Mouse (Mus musculus) gastrocnemius, postnatal 25 days (tissue): ENCODE data around the gene Glrx5. TPM values are rescaled to one million over a fixed set of nuclear protein-coding genes. Genes with fewer than 3 reads are reported as not detected.

Experiments used
- DNase-seq: peaks from one replicate; pipeline ENCODE4 v3.0.0; 2022
- total RNA-seq, 2 experiments: library from RNA; stranded (reverse); gene quantifications; 1 replicate in 1 of 2; 2 replicates in 1 of 2; pipeline ENCODE4 v1.2.3; 2021

Glrx5 gene
- total RNA-seq, 2 experiments from 2014 or later, result 63.5 to 64.9 TPM

- no peak for DNase-seq
Measured at GRCm38 (mm10) chr12:105031081-105032058, 1.1 kb upstream of the Glrx5 start.

- DNase-seq, result no peak
Measured at GRCm38 (mm10) chr12:105032832-105033775, 616 bp downstream of the Glrx5 start.

- DNase-seq, result no peak
Measured at GRCm38 (mm10) chr12:105034130-105034769, 1.8 kb downstream of the Glrx5 start.

DNA sequence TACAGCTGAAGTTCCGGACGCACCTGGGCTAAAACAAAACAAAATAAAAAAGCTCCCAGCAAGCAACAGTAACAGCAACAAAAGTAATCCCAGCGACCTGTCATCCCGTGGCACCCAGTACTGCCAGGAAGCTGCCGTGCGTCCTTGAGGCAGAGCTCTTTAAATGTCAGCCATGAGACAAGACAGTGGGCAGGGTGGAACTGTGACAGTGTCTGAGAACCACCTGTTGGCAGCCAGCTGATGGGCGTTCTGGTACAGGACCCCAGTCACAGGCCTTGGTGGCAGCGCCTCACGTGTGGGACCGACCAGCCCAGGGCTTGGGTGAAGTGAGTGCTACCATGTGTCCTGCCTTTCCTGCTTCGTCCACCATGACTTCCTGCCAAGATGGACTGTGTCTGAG is 5.7 kb downstream of the Glrx5 start:
- DNase-seq, result no peak

- DNase-seq, result no peak
Measured at GRCm38 (mm10) chr12:105038918-105039317, 6.4 kb downstream of the Glrx5 start.

DNA sequence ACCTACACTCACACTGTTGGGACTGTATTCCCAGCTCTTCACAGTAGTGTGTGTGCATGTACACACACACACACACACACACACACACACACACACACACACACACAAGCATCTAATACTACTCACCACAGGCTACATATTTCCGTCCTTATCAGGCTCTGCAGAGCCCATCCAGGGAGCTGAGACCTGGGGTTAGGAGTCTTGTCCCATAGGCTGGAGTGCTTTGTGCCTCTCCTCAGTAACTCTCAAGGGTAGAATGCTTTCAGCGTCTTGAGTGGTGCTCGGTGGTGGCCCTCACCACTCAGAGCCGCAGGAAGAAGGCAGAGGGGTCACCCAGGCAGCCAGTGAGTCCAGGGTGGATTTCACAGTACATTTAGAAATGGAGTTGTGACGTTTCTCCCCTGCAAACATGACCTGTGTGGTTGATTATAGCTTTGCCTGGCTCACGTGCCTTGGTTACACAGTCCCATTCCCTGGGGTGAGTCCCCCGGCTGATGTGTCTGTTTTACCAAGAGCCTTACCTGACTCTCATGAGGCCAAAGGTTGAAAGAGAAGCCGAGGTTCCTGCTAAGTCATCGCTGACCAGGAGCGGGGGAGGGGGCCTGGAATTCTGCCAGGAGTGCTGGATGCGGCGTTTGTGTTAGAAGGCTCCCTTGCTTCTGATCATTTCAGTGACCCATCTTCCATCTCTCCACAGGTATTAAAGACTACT is 7.2 kb downstream of the Glrx5 start:
- no peak for DNase-seq

DNA sequence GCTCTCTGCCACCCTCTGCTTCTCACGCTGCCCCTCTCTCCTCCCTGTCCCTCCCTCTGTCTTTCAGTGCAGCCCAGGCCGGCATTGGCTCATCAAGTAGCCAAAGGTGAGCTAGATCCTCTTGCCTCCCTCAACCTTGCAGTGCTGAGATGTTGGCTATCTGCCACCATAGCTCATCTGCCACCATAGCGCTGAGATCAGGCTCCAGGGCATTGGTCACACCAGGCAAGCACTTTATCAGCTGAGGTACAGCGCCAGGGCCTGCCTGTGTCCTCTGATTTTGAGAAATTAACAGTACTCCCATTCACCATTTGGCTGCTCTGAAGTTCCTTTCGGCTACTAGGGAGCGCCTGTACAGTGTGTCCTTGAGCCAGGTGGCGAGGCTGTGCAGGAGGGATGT is 8.5 kb downstream of the Glrx5 start:
- no peak for DNase-seq

DNA sequence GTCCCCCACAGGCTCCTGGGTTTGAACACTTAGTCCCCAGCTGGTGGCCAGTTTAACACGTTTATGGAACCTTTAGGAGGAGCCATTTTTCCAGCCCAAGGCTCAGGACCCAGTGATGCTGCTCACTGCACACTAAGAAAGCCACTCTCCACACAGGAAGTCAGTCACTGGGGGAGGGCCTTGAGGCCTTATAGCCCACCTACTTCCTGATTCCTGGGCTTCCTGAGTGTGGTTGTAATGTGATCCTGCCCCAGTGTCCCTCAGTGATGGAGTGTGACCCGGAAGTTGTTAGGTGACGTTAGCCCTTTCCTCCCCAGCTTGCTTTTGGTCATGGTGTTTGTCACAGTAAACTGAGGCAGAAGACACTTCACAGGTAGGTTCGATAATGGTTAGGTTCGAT is 10.6 kb downstream of the Glrx5 start:
- no peak for DNase-seq

DNA sequence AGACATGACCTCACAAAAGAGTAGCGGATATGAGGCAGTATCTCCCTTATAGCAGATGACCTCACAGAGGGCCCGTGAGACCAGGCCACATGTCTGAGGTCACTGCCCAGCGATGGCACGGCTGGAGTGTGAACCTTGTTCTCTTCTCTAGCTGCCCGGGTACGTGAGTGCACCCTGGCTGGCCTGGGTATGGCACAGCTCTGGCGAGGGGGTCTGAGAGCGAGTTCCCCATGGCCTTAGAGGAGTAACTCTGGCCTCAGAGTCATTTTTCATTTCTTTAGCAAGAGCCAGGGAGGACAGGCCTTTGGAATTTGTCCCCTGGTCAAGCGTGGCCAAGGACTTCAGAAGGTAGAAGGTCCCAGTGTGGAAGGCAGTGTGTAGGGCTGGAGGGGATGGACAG is 12.3 kb downstream of the Glrx5 start:
- DNase-seq, result no peak

DNA sequence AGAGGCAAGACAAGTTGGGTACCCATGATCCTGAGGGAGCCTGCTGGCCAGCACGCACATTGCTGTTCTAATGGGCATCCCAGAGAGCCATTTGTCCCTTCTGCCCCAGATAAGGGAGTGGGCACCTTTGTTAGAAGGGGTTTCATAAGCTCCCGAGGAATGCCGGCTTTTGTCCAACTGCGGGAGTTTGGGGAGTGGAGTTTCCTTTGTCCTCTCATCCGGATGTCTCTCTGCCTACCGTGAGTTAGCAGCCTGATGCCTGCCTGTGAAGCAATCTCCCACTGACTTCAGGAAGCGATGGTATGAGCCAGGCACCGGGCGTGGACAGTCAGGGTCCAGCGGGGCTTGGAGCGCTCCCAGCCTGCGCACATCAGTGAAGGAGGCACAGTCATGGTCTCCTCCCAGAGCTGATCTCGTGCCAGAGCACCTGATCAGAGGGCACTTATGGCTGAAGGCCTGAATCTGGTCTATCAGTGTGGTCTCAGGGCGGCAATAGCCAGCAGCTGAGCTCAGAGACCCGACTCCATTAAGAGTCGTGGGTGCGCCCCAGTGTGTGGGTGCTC is 15.9 kb downstream of the Glrx5 start:
- DNase-seq, result no peak

- no peak for DNase-seq
Measured at GRCm38 (mm10) chr12:105049813-105050212, 17.3 kb downstream of the Glrx5 start.

DNA sequence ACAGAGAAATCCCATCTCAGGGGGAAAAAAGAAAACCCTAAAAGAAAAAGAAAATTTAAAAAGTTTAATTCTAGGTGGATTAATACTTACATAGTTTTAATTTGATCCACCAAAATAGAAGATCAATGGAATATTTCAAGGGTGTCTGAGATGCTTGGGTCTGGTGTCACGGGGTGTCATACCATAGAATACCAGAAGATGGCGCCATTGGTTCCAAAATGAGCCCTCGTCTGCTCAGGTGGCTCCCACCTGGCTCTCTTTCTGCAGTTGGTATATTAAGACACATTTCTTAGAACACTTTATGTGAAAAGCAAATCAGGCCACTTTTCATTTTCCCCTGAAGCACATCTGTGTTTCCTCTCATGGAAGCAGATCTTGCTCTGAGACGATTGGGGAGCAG is 18.4 kb downstream of the Glrx5 start:
- no peak for DNase-seq

- no peak for DNase-seq
Measured at GRCm38 (mm10) chr12:105054041-105054440, 21.6 kb downstream of the Glrx5 start.

- no peak for DNase-seq
Measured at GRCm38 (mm10) chr12:105055308-105055707, 22.8 kb downstream of the Glrx5 start.

- no peak for DNase-seq
Measured at GRCm38 (mm10) chr12:105060006-105060405, 27.5 kb downstream of the Glrx5 start.

- no peak for DNase-seq
Measured at GRCm38 (mm10) chr12:105063201-105064134, 31.0 kb downstream of the Glrx5 start.

DNA sequence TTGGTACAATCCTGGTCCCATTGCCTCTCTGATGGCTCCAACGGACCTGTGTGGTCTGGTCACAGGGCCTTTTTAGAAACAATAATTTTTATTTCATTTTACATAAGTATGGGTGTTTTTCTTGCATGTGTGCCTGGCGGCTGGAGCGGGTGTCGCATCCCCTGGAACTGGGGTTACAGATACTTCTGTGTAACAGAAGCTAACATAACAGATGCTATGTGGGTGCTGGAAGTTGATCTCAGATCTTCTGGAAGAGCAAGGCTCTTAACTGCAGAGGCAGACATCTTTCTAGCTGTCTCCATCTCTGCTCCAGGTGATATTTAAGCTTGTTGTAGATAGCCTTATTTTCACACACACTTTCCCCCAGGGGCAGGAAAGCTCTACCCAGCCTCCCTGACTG is 31.7 kb downstream of the Glrx5 start:
- DNase-seq, result no peak

GRCm38 (mm10) chr12:105065119-105065518 is 32.6 kb downstream of the Glrx5 start:
- DNase-seq, result no peak

- no peak for DNase-seq
Measured at GRCm38 (mm10) chr12:105066523-105066922, 34.0 kb downstream of the Glrx5 start.

DNA sequence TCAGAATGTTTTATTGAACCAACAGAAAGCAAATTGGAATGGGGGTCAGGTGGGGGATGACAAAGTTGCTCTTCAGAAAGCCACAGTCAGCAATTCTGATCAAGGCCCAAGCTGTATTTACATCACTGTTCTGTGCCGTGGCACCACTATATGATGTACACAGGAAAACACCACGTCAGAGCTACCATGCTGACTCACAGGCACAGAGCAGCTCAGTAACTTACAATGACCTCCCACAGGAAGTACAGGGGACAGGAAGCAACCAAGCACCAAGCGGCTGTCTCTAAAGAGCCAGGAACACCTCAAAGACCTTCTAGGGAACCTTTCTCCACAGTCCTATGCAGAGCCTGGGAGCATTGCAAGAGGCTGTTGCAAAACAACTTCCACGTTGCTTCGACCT is 36.4 kb downstream of the Glrx5 start:
- DNase-seq, result no peak
